Mouse (Mus musculus) lung, postnatal 0 days (tissue): ENCODE measurements at regions not wholly inside any gene's neighbourhood (a gene's known extent, or its start where the extent isn't known, plus 50 kb on each side); places are given as distances from the start of the nearest gene placed in this dataset.

ENCODE experiments used
- ATAC-seq: fragments of 200-750 bp; cut with Nextera tagmentation; 2 replicates; pipeline ENCODE4 v1.8.0; 2017; ENCODE audit warnings: moderate library complexity
- DNase-seq: peaks from one replicate; pipeline ENCODE4 v3.0.0-alpha.2; 2016; ENCODE audit warnings: low spot score
- H3K27ac ChIP-seq: fragments of 300-500 bp; sonication (generic); 2 replicates; pipeline ENCODE4 v1.5.1; 2014; ENCODE audit warnings: antibody characterized with exemption, mild to moderate bottlenecking, low read length, mixed read lengths
- H3K27me3 ChIP-seq: fragments of 300-500 bp; sonication (generic); replicated peaks from 2 replicates; pipeline ENCODE4 v1.6.1; 2014; ENCODE audit warnings: low read length, mixed read lengths; ENCODE audit not compliant: insufficient read depth
- H3K36me3 ChIP-seq: fragments of 300-500 bp; sonication (generic); 2 replicates; pipeline ENCODE4 v1.6.1; 2014; ENCODE audit warnings: low read length, mixed read lengths; ENCODE audit not compliant: insufficient read depth
- H3K4me1 ChIP-seq: fragments of 300-500 bp; sonication (generic); 2 replicates; pipeline ENCODE4 v1.6.1; 2014; ENCODE audit warnings: antibody characterized with exemption, low read depth, low read length, mixed read lengths; ENCODE audit not compliant: insufficient read depth
- H3K4me2 ChIP-seq: fragments of 300-500 bp; sonication (generic); replicated peaks from 2 replicates; pipeline ENCODE4 v1.6.1; 2014; ENCODE audit warnings: low read depth, mild to moderate bottlenecking, low read length, moderate library complexity, mixed read lengths
- H3K4me3 ChIP-seq: fragments of 300-500 bp; sonication (generic); 2 replicates; pipeline ENCODE4 v1.5.1; 2014; ENCODE audit warnings: low read depth, low read length
- H3K9ac ChIP-seq: fragments of 300-500 bp; sonication (generic); replicated peaks from 2 replicates; pipeline ENCODE4 v1.6.1; 2014; ENCODE audit warnings: low read depth, mild to moderate bottlenecking
- H3K9me3 ChIP-seq: fragments of 300-500 bp; sonication (generic); 2 replicates; pipeline ENCODE4 v1.6.1; 2016; ENCODE audit warnings: low read length, mixed read lengths
- CTCF ChIP-seq: IDR thresholded peaks from 2 replicates; pipeline ENCODE4 v1.5.1; 2016; ENCODE audit warnings: antibody characterized with exemption, mild to moderate bottlenecking
- EP300 ChIP-seq: IDR thresholded peaks from 2 replicates; pipeline ENCODE4 v1.6.1; 2016; ENCODE audit warnings: antibody characterized with exemption, mild to moderate bottlenecking, control low read depth
- WGBS: fragments of 180-500 bp; shearing (Covaris S2); extraction: QIAGEN DNeasy Blood & Tissue Kit; methylation state at CpG from one replicate; pipeline ENCODE4 v1.1.7; 2014; 5-methylcytosine and 5-hydroxymethylcytosine counted together

- H3K27me3 ChIP-seq = no peaks in the 10 kb centered on the region
- no peak overlapping the region for H3K9ac ChIP-seq
- H3K4me3 ChIP-seq = no peak overlapping the region
- no peak for DNase-seq
- H3K9me3 ChIP-seq = no peaks in the 10 kb centered on the region
- no peaks in the 10 kb centered on the region; the same call in 1 of the 2 replicates for H3K4me1 ChIP-seq
- H3K4me2 ChIP-seq = no peak overlapping the region
- WGBS = 86% methylated on average over 8 of the region's 8 CpGs
- ATAC-seq = no peak
- TF ChIP-seq EP300 (no peak), CTCF (no peak)
- H3K36me3 ChIP-seq = no peaks in the 10 kb centered on the region
- no peak overlapping the region for H3K27ac ChIP-seq
These were observed 106.5 kb upstream of the Rxfp2 start for GRCm38 (mm10) chr5:149911968-149912367.

DNA sequence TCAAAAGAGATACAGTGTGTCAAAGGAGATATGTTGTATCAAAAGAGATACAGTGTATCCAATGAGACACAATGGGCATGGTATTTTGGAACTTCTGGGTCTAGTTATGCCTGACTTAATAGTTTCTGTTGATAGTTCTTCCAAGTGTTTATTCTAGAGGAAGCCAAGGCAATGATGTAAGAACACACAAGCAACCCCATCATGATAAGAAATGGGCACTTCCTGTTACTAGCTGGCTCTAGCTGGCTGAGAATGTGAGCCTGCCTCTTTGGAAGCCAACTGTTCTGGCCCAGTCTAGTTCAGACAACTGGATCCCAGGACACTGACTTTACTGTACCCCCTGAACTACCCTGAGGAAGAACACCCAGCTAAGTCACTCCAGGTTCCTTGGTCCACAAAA, 102.7 kb upstream of the Rxfp2 start:
- TF ChIP-seq CTCF = no peak
- peak; percentile 61 for TF ChIP-seq EP300
- DNase-seq (peak; percentile 48), ATAC-seq (peak; percentile 74)
- Histone ChIP-seq H3K27me3 (no peaks in the 10 kb centered on the region), H3K9ac (no peak overlapping the region), H3K4me3 (no peak overlapping the region), H3K4me2 (no peak overlapping the region), H3K36me3 (no peaks in the 10 kb centered on the region), H3K27ac (no peak overlapping the region), H3K4me1 (no peaks in the 10 kb centered on the region), H3K9me3 (no peaks in the 10 kb centered on the region)

DNA sequence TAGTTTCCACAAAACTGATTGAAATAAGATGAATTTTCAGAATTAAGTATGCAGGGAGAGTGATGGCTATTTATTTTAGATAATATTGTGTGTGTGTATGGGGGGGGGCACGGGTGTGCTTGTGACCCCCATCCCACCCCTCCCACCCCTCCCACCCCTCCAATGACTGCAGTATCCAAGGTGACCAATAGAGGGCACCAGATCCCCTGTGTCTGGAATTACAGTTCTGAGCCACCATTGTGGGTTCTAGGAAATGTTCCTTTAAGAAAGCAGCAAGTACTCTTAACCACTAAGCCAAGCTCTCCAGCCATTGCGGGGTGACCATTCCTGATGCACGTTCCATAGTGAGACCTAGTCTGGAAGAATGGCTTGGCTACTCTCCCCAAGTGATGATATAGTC, 101.1 kb upstream of the Rxfp2 start:
- Histone ChIP-seq H3K4me3 (no peak overlapping the region), H3K9me3 (no peaks in the 10 kb centered on the region), H3K36me3 (no peaks in the 10 kb centered on the region), H3K9ac (no peak overlapping the region), H3K4me2 (no peak overlapping the region), H3K27me3 (no peaks in the 10 kb centered on the region), H3K4me1 (no peaks in the 10 kb centered on the region), H3K27ac (no peak overlapping the region)
- WGBS = 37% methylated on average over 3 of the region's 3 CpGs
- TF ChIP-seq CTCF (peak; percentile 54), EP300 (no peak)
- ATAC-seq = no peak
- DNase-seq = no peak

DNA sequence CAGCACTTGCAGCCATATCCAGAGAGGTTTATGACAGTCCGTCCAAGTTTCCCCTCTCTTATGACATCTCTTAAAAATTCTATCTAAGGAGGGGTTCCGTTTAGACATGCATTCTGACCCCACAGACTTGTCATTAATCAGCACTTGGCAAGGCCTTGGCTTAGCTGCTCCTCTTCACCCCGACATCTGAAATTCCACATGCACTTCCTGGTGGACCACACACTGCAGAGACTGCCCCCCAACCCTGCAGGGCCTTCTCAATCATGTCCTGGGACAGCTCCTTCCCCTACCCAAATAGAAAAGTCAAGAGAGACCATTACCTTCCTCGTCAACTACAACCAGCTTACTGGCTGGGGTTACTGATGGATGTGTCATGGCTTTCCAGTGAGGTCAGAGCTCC, 99.4 kb upstream of the Rxfp2 start:
- Histone ChIP-seq H3K36me3 (no peaks in the 10 kb centered on the region), H3K27me3 (no peaks in the 10 kb centered on the region), H3K4me2 (no peak overlapping the region), H3K4me1 (no peaks in the 10 kb centered on the region), H3K9me3 (no peaks in the 10 kb centered on the region), H3K4me3 (no peak overlapping the region), H3K9ac (no peak overlapping the region), H3K27ac (no peak overlapping the region)
- TF ChIP-seq CTCF = no peak
- ATAC-seq (no peak), DNase-seq (no peak)
- 44% methylated on average over 4 of the region's 4 CpGs for WGBS

GRCm38 (mm10) chr5:149920326-149920725, 98.1 kb upstream of the Rxfp2 start:
- TF ChIP-seq CTCF = no peak
- no peak for TF ChIP-seq EP300
- H3K36me3 ChIP-seq = no peaks in the 10 kb centered on the region
- ATAC-seq = no peak
- no peak overlapping the region for H3K27ac ChIP-seq
- H3K4me1 ChIP-seq = no peaks in the 10 kb centered on the region
- no peak for DNase-seq
- no peak overlapping the region for H3K4me3 ChIP-seq
- no peaks in the 10 kb centered on the region for H3K27me3 ChIP-seq
- H3K9me3 ChIP-seq = no peaks in the 10 kb centered on the region
- no peak overlapping the region for H3K4me2 ChIP-seq
- H3K9ac ChIP-seq = no peak overlapping the region
- WGBS = 81% methylated on average over 4 of the region's 4 CpGs

DNA sequence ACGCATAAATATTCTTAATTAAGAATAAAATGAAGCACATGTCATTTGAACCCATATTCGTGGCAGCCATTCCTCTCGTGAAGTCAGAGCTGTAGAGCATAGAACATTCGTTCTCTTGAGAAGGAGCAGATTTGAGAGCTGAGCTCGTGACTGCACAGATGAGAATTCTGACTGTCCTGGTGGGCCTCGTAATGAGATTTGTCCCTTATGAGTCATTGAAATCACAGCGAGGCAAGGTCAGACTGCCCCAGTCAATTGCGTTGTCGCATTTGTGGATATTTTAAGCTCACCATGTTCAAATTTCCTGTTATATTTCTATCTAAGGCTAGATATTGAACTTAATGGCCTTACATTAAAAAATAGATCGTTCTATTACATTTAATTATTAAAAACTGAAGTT, 94.0 kb upstream of the Rxfp2 start:
- H3K4me1 ChIP-seq = no peaks in the 10 kb centered on the region
- H3K4me3 ChIP-seq = no peak overlapping the region
- H3K36me3 ChIP-seq = no peaks in the 10 kb centered on the region
- ATAC-seq (no peak), DNase-seq (no peak)
- no peaks in the 10 kb centered on the region for H3K27me3 ChIP-seq
- H3K27ac ChIP-seq = no peak overlapping the region
- no peak overlapping the region for H3K4me2 ChIP-seq
- 85% methylated on average over 10 of the region's 10 CpGs for WGBS
- no peak for TF ChIP-seq CTCF
- no peak for TF ChIP-seq EP300
- no peak overlapping the region for H3K9ac ChIP-seq
- H3K9me3 ChIP-seq = no peaks in the 10 kb centered on the region

GRCm38 (mm10) chr5:149926786-149927185, 91.7 kb upstream of the Rxfp2 start:
- H3K36me3 ChIP-seq = no peaks in the 10 kb centered on the region
- WGBS = 47% methylated on average over 2 of the region's 2 CpGs
- ATAC-seq = no peak

More at GRCm38 (mm10) chr5:149926786-149927185, 91.7 kb upstream of the Rxfp2 start:
- Histone ChIP-seq H3K4me3 (no peak overlapping the region), H3K9ac (no peak overlapping the region), H3K4me2 (no peak overlapping the region), H3K27me3 (no peaks in the 10 kb centered on the region), H3K27ac (no peak overlapping the region), H3K9me3 (no peaks in the 10 kb centered on the region), H3K4me1 (no peaks in the 10 kb centered on the region)
- TF ChIP-seq CTCF = no peak
- TF ChIP-seq EP300 = no peak
- no peak for DNase-seq
